Mouse (Mus musculus): ENCODE measurements around the gene Herpud1. TPM values are rescaled to one million over a fixed set of nuclear protein-coding genes. Genes with fewer than 3 reads are reported as not detected.

Herpud1 gene
- total and polyA plus RNA-seq, 2 experiments, result 421 to 575 TPM

DNA sequence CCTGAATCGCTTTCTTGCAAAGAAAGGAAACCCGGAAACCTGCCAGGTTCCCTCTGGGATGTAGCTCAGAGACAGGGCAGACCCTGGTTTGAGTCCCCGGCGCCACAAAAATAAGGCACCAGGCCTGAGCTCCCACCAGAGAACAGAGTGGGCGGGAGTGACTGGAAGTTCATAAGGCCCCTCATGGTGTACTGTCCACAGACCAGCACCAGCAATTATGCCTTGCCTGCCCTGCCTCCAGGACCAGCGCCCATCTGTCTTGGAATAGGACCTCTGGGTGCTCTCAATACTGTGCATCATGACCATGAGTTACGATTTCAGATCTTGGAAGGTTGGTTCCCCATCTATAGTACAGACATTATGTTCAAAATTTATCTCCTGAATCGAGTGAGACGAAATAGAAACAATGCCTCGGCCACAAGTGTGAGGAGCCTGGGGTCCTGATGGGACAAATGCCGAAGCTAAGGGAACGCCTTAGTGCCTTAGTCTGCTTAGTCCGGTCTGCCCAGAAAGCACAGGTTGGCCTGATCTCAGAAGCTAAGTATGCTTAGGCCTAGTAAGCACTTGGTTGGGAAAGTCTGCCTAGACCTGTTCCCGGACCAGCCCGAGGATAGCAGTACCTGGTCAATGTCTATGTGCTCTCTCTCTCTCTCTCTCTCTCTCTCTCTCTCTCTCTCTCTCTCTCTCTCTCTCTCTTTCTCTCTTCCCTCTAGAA, 49.3 kb downstream of the Herpud1 start:
- H3K36me3 ChIP-seq (ENCODE audit: control insufficient read depth, insufficient read depth, low read length), result no peaks in the 10 kb centered on the region
- peaks cover 9% of the 10 kb centered on the region; the same call in 1 of the 2 replicates for H3K79me2 ChIP-seq (ENCODE audit: control insufficient read depth, insufficient read depth, low read length)
- 96% methylated on average over 15 of the region's 15 CpGs for WGBS
- H3K4me3 ChIP-seq (ENCODE audit: insufficient read depth, low read depth, low read length), result no peak overlapping the region
- TF ChIP-seq POLR2A (IDR thresholded peaks at IDR 0.05; ENCODE audit: extremely low read depth, insufficient read depth, low read length) (no peak), CTCF (IDR thresholded peaks at IDR 0.05; ENCODE audit: low read depth, low read length) (no peak)
- H3K27me3 ChIP-seq (ENCODE audit: control insufficient read depth, insufficient read depth, low read length), result no peaks in the 10 kb centered on the region
- no peak for DNase-seq (ENCODE audit: extremely low read depth, low read depth, low spot score)
- H3K4me1 ChIP-seq (ENCODE audit: control insufficient read depth, insufficient read depth, low read length), result peaks cover 8% of the 10 kb centered on the region
- H3K9ac ChIP-seq (ENCODE audit: low read depth, low read length), result no peak overlapping the region
- no peak overlapping the region for H3K27ac ChIP-seq (replicated peaks; ENCODE audit: insufficient read depth, low read depth, low read length)

DNA sequence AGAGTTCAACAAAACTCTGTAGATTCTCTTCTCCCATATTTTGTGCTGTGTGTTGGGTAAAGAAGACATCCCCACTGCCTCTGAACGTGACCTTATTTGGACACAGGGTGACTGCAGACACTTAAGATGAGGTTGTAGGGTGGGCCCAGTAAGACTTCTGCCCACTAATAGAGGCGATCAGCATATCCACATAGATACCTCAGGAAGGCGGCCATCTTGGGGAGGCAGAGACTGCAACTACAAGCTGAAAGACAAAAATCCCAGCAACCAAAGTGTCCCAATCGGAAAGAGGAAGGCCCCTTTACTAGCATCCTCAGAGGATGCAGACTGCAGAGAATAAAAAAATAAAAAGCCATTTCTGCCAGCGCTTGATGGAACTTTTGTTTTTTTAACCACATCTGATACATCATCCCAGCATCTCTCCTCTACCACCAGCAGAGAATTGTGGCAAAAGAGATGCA, 49.9 kb downstream of the Herpud1 start:
- TF ChIP-seq POLR2A (IDR thresholded peaks at IDR 0.05; ENCODE audit: extremely low read depth, insufficient read depth, low read length) (no peak), CTCF (IDR thresholded peaks at IDR 0.05; ENCODE audit: low read depth, low read length) (no peak)

DNA sequence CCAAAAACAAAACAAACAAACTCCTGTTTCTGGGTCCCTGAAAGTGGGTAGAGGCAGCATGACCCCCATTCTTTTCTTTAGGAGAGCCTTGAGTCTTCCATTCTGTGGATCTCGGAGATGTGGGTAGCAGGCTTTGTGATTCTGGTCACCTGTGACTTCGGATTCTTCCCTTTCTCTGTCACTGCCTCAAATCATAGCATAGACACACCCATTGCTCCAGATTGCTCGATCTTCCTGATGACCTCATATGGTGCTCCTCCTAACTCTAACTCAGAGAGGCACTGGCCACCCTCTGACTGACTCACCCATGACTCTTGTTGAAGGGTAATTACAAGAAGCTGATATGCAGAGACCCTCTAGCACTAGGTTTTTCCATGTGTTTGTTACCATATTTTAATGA, 50.7 kb downstream of the Herpud1 start:
- Histone ChIP-seq H3K79me2 (ENCODE audit: control insufficient read depth, insufficient read depth, low read length) (peaks cover 14% of the 10 kb centered on the region), H3K4me1 (ENCODE audit: control insufficient read depth, insufficient read depth, low read length) (peaks cover 8% of the 10 kb centered on the region), H3K27ac (replicated peaks; ENCODE audit: insufficient read depth, low read depth, low read length) (no peak overlapping the region), H3K36me3 (ENCODE audit: control insufficient read depth, insufficient read depth, low read length) (no peaks in the 10 kb centered on the region), H3K4me3 (ENCODE audit: insufficient read depth, low read depth, low read length) (no peak overlapping the region), H3K27me3 (ENCODE audit: control insufficient read depth, insufficient read depth, low read length) (no peaks in the 10 kb centered on the region), H3K9ac (ENCODE audit: low read depth, low read length) (no peak overlapping the region)
- TF ChIP-seq POLR2A (IDR thresholded peaks at IDR 0.05; ENCODE audit: extremely low read depth, insufficient read depth, low read length), result no peak
- TF ChIP-seq CTCF (IDR thresholded peaks at IDR 0.05; ENCODE audit: low read depth, low read length), result no peak
- WGBS, result 72% methylated on average over 3 of the region's 3 CpGs
- DNase-seq (ENCODE audit: extremely low read depth, low read depth, low spot score), result no peak

More for the DNA sequence above, 49.9 kb downstream of the Herpud1 start:
- Histone ChIP-seq H3K9ac (ENCODE audit: low read depth, low read length) (no peak overlapping the region), H3K4me1 (ENCODE audit: control insufficient read depth, insufficient read depth, low read length) (peaks cover 8% of the 10 kb centered on the region), H3K27ac (replicated peaks; ENCODE audit: insufficient read depth, low read depth, low read length) (no peak overlapping the region), H3K79me2 (ENCODE audit: control insufficient read depth, insufficient read depth, low read length) (peaks cover 13% of the 10 kb centered on the region), H3K4me3 (ENCODE audit: insufficient read depth, low read depth, low read length) (no peak overlapping the region), H3K36me3 (ENCODE audit: control insufficient read depth, insufficient read depth, low read length) (no peaks in the 10 kb centered on the region), H3K27me3 (ENCODE audit: control insufficient read depth, insufficient read depth, low read length) (no peaks in the 10 kb centered on the region)
- WGBS, result 94% methylated on average over 5 of the region's 5 CpGs
- DNase-seq (ENCODE audit: extremely low read depth, low read depth, low spot score), result no peak

DNA sequence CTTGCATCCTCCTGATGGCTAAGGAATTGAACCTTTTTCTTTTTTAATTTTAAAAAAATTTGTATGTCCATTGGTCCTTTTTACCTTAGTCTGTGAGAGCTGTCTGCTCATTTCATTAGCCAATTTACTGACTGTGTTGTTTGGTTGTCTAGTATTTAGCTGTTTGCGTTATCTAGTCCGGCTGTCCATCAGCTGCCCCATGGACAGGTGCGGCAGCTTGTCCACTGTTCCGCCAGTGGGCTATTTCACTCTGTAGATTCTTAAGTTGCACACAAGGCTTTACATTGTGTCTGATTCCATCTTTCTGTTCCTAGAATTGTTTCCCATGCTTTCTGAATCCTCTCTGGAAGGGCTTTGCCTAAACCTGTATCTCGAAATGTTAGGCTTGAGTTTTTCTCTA, 52.4 kb downstream of the Herpud1 start:
- H3K79me2 ChIP-seq (ENCODE audit: control insufficient read depth, insufficient read depth, low read length), result peaks cover 17% of the 10 kb centered on the region
- no peaks in the 10 kb centered on the region for H3K27me3 ChIP-seq (ENCODE audit: control insufficient read depth, insufficient read depth, low read length)
- WGBS, result 80% methylated on average over 5 of the region's 5 CpGs
- DNase-seq (ENCODE audit: extremely low read depth, low read depth, low spot score), result no peak
- H3K4me3 ChIP-seq (ENCODE audit: insufficient read depth, low read depth, low read length), result no peak overlapping the region
- no peaks in the 10 kb centered on the region for H3K36me3 ChIP-seq (ENCODE audit: control insufficient read depth, insufficient read depth, low read length)
- H3K4me1 ChIP-seq (ENCODE audit: control insufficient read depth, insufficient read depth, low read length), result peaks cover 8% of the 10 kb centered on the region
- no peak overlapping the region for H3K9ac ChIP-seq (ENCODE audit: low read depth, low read length)
- TF ChIP-seq POLR2A (IDR thresholded peaks at IDR 0.05; ENCODE audit: extremely low read depth, insufficient read depth, low read length) (no peak), CTCF (IDR thresholded peaks at IDR 0.05; ENCODE audit: low read depth, low read length) (no peak)
- no peak overlapping the region for H3K27ac ChIP-seq (replicated peaks; ENCODE audit: insufficient read depth, low read depth, low read length)

DNA sequence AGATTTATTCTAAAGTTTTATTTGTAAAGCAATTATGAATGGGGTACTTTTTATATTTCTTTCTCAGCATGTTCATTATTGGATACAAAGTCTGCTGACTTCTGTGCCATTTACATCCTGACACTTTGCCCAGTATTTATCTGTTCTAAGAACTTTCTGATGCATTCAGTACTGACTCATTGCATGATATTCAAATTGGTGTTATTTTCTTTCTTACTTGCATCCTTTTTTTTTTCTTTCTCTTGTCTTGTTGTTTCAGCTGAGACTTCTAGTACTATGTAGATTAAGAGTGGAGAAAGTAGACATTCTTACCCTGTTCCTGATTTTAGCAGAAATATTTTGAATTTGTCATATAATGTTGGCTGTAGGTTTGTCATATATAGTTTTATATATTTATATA, 53.5 kb downstream of the Herpud1 start:
- no peak for DNase-seq (ENCODE audit: extremely low read depth, low read depth, low spot score)
- TF ChIP-seq CTCF (IDR thresholded peaks at IDR 0.05; ENCODE audit: low read depth, low read length) (no peak), POLR2A (IDR thresholded peaks at IDR 0.05; ENCODE audit: extremely low read depth, insufficient read depth, low read length) (no peak)
- peaks cover 6% of the 10 kb centered on the region; the same call in 1 of the 2 replicates for H3K4me1 ChIP-seq (ENCODE audit: control insufficient read depth, insufficient read depth, low read length)
- H3K27ac ChIP-seq (replicated peaks; ENCODE audit: insufficient read depth, low read depth, low read length), result no peak overlapping the region
- H3K4me3 ChIP-seq (ENCODE audit: insufficient read depth, low read depth, low read length), result no peak overlapping the region
- no peaks in the 10 kb centered on the region for H3K36me3 ChIP-seq (ENCODE audit: control insufficient read depth, insufficient read depth, low read length)
- no peak overlapping the region for H3K9ac ChIP-seq (ENCODE audit: low read depth, low read length)
- H3K79me2 ChIP-seq (ENCODE audit: control insufficient read depth, insufficient read depth, low read length), result peaks cover 21% of the 10 kb centered on the region
- H3K27me3 ChIP-seq (ENCODE audit: control insufficient read depth, insufficient read depth, low read length), result no peaks in the 10 kb centered on the region

DNA sequence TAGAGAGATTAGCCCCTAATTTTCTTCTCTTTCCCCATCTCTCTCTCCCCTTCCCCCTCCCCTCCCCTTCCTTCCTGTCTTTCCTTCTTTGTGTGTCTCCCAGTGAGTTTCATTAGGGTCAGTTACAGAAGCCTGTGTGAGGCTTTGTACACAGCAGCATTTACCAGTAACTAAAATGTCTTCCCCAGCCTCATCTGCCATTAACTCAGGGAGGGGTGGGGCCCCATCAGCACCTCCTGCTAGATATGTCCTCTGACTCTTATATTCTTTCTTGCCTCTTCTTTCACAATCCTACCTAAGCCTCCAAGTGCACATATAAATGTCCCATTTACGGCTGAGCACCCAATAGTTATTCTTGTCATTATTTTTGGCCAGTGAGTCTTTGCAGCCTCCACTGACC, 54.2 kb downstream of the Herpud1 start:
- H3K4me1 ChIP-seq (ENCODE audit: control insufficient read depth, insufficient read depth, low read length), result peaks cover 6% of the 10 kb centered on the region; the same call in 1 of the 2 replicates
- H3K9ac ChIP-seq (ENCODE audit: low read depth, low read length), result no peak overlapping the region
- no peaks in the 10 kb centered on the region for H3K27me3 ChIP-seq (ENCODE audit: control insufficient read depth, insufficient read depth, low read length)
- H3K27ac ChIP-seq (replicated peaks; ENCODE audit: insufficient read depth, low read depth, low read length), result no peak overlapping the region
- no peaks in the 10 kb centered on the region for H3K36me3 ChIP-seq (ENCODE audit: control insufficient read depth, insufficient read depth, low read length)
- no peak for DNase-seq (ENCODE audit: extremely low read depth, low read depth, low spot score)
- H3K4me3 ChIP-seq (ENCODE audit: insufficient read depth, low read depth, low read length), result no peak overlapping the region
- peaks cover 18% of the 10 kb centered on the region for H3K79me2 ChIP-seq (ENCODE audit: control insufficient read depth, insufficient read depth, low read length)
- no peak for TF ChIP-seq POLR2A (IDR thresholded peaks at IDR 0.05; ENCODE audit: extremely low read depth, insufficient read depth, low read length)
- no peak for TF ChIP-seq CTCF (IDR thresholded peaks at IDR 0.05; ENCODE audit: low read depth, low read length)
- 96% methylated on average over 1 of the region's 1 CpGs for WGBS

All from liver, adult 2 months (tissue).